Mouse (Mus musculus) bone marrow, adult 2 months (tissue): Measurements from ENCODE around the gene Fkbp11.

Source experiments
- CTCF ChIP-seq: fragments of 200-500 bp; IDR thresholded peaks from 2 replicates; pipeline ENCODE4 v1.5.1; 2011; ENCODE audit warnings: low read length, control low read depth; ENCODE audit not compliant: control insufficient read depth, insufficient read depth
- POLR2A ChIP-seq: fragments of 200-500 bp; IDR thresholded peaks from 2 replicates; pipeline ENCODE4 v1.6.1; 2011; ENCODE audit warnings: low read depth, mild to moderate bottlenecking, control low read depth, low read length, borderline replicate concordance; ENCODE audit not compliant: control insufficient read depth

DNA sequence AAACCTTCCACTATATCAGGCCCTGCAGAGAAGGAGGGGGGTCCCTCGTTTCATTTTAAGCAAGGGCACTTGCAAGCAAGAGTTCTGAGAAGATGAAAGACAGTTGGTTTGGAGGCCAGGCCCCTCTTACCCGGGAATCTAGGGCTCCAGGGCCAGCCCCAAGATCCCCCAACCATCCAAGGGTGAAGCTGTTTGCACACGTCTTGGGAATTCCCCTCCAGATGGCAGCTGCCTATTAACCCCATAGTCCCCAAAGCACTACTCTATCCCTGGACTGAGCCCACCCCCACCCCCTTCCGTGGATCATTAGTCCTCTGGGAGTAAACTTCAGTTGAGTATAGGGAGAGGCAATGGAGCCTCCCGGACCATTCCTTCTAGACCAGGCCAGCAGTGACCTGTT, 47.5 kb upstream of the Fkbp11 start:
- no peak for TF ChIP-seq CTCF
- TF ChIP-seq POLR2A: no peak
